Mouse (Mus musculus): ENCODE data around the gene Exosc7. TPM values are rescaled to one million over a fixed set of nuclear protein-coding genes. Genes with fewer than 3 reads are reported as not detected.

Gene Exosc7
- polyA plus RNA-seq, 1 experiment = 74.7 TPM

DNA sequence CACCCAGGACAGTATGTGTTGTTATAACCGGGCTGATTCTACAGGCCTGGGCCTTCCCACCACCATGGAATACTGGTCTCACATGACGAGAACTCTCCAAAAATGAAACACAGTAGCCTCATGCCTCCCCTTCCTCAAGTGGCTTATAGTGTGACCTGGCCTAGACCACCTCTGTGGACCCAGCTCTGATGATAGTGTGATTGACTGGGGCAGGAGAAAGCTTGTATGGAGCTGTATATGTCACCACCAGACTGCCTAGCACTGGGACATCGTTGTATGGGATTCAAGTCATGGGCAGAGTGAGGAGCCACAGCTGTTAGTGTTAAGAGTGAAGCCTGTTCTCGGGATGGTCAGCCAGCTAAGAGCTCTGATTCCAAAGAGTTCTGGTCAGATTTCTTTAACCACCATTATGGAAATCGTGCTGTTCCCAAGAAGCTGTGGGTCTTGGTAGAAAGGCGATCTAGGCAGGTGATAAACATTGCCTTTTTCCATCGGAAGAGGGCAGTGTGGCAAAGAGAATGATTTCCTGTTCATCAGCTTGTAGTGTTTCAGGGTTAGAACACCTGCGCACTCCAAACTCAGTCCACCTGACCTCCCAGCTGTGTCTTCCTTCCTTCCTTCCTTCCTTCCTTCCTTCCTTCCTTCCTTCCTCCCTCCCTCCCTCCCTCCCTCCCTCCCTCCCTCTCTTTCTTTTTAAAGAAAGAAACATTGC, 45.3 kb downstream of the Exosc7 start:
- H3K9me3 ChIP-seq (replicated peaks; ENCODE audit: control insufficient read depth, insufficient read depth, low read length, poor library complexity, severe bottlenecking) = no peaks in the 10 kb centered on the region
- H3K4me3 ChIP-seq (ENCODE audit: low read depth, low read length) = no peak overlapping the region
- no peaks in the 10 kb centered on the region for H3K4me1 ChIP-seq (ENCODE audit: control insufficient read depth, insufficient read depth, low read length)
- H3K36me3 ChIP-seq (ENCODE audit: control insufficient read depth, insufficient read depth, low read length, poor library complexity, severe bottlenecking) = no peaks in the 10 kb centered on the region
- peak; percentile 15 for TF ChIP-seq CTCF (IDR thresholded peaks at IDR 0.05; ENCODE audit: low read depth, low read length)
- no peak for TF ChIP-seq POLR2A (IDR thresholded peaks at IDR 0.05; ENCODE audit: insufficient read depth, low read length)
- H3K27ac ChIP-seq (ENCODE audit: insufficient read depth, low read length) = no peak overlapping the region
- no peaks in the 10 kb centered on the region for H3K27me3 ChIP-seq (ENCODE audit: control insufficient read depth, insufficient read depth, low read length, poor library complexity, severe bottlenecking)
- H3K9ac ChIP-seq (ENCODE audit: low read depth, poor library complexity, severe bottlenecking) = no peak overlapping the region

DNA sequence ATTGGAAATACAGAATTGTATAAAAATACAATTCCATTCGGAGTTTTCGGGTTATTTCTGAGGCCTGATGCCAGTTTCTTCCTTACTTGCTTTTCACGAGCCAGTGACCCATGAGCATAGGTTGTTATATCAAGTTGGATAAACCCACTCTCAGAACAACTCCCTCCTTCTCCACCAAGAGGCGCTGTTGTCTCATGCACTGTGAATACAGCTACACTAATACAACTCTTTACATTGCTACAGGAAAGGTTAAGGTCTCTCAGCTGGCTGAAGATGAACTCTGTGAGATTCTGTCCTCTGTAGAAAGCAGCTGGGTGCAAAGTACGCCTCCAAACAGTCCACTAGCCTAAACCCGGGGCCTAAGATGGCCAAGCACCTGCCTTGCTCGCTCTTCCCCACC, 46.3 kb downstream of the Exosc7 start:
- H3K36me3 ChIP-seq (ENCODE audit: control insufficient read depth, insufficient read depth, low read length, poor library complexity, severe bottlenecking) = no peaks in the 10 kb centered on the region
- H3K4me1 ChIP-seq (ENCODE audit: control insufficient read depth, insufficient read depth, low read length) = no peaks in the 10 kb centered on the region
- no peaks in the 10 kb centered on the region for H3K27me3 ChIP-seq (ENCODE audit: control insufficient read depth, insufficient read depth, low read length, poor library complexity, severe bottlenecking)
- H3K9me3 ChIP-seq (replicated peaks; ENCODE audit: control insufficient read depth, insufficient read depth, low read length, poor library complexity, severe bottlenecking) = no peaks in the 10 kb centered on the region
- TF ChIP-seq CTCF (IDR thresholded peaks at IDR 0.05; ENCODE audit: low read depth, low read length) (peak; percentile 36), POLR2A (IDR thresholded peaks at IDR 0.05; ENCODE audit: insufficient read depth, low read length) (no peak), EP300 (IDR thresholded peaks at IDR 0.05; ENCODE audit: insufficient read depth, low read depth, low read length) (no peak)
- no peak overlapping the region for H3K9ac ChIP-seq (ENCODE audit: low read depth, poor library complexity, severe bottlenecking)
- H3K27ac ChIP-seq (ENCODE audit: insufficient read depth, low read length) = no peak overlapping the region
- no peak overlapping the region for H3K4me3 ChIP-seq (ENCODE audit: low read depth, low read length)

DNA sequence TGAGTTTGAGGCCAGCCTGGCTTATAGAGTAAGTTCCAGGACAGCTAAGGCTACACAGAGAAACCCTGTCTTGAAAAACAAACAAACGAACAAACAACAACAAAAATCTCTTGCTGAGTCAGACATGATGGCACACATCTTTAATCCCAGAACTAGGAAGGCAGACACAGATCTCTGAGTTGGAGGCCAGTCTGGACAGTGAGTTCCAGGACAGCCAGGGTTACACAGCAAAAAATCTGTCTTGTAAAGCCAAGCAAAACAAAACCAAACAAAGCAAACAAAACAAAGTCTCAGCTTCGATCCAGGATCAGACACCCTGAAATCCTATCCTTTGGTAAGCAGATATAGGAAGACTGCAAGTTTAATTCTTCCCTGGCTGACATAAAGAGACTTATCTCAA, 48.8 kb downstream of the Exosc7 start:
- Histone ChIP-seq H3K27me3 (ENCODE audit: control insufficient read depth, insufficient read depth, low read length, poor library complexity, severe bottlenecking) (no peaks in the 10 kb centered on the region), H3K4me3 (ENCODE audit: low read depth, low read length) (no peak overlapping the region), H3K9me3 (replicated peaks; ENCODE audit: control insufficient read depth, insufficient read depth, low read length, poor library complexity, severe bottlenecking) (no peaks in the 10 kb centered on the region), H3K36me3 (ENCODE audit: control insufficient read depth, insufficient read depth, low read length, poor library complexity, severe bottlenecking) (no peaks in the 10 kb centered on the region), H3K9ac (ENCODE audit: low read depth, poor library complexity, severe bottlenecking) (no peak overlapping the region), H3K4me1 (ENCODE audit: control insufficient read depth, insufficient read depth, low read length) (no peaks in the 10 kb centered on the region), H3K27ac (ENCODE audit: insufficient read depth, low read length) (no peak overlapping the region)
- TF ChIP-seq EP300 (IDR thresholded peaks at IDR 0.05; ENCODE audit: insufficient read depth, low read depth, low read length) = no peak
- no peak for TF ChIP-seq POLR2A (IDR thresholded peaks at IDR 0.05; ENCODE audit: insufficient read depth, low read length)

DNA sequence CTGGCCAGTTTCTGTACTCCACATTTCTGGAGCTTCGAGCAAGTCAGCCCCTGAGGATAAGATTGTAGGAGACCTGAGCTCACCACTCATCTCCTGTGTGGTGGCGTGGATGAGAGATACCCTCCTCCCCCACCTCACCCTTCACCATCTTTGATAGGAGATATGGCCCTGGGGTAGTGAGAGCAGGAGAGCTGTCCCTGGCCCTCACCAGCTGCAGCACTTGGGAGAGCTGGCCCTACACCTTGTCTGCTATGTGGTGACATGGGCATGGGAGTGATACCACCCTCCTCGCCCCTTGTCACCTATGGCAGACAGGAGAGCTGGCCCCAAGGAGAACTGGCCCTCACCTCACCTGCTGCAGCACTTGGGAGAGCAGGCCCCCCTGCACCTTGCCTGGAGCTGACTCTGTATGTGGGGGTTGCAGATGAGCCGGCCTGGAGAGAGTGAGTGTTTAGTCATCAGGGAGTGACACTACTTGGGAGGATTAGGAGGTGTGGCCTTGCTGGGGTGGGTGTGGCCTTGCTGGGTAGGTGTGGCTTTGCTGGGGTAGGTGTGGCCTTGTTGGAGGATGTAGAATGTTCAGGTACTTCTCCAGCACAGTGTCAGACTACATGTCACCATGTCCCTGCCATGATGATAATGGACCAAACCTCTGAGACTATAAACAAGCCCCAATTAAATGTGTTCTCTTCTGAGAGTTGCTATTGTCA, 50.1 kb downstream of the Exosc7 start:
- TF ChIP-seq CTCF (IDR thresholded peaks at IDR 0.05; ENCODE audit: low read depth, low read length) = no peak
- TF ChIP-seq EP300 (IDR thresholded peaks at IDR 0.05; ENCODE audit: insufficient read depth, low read depth, low read length) = no peak
- no peak for TF ChIP-seq POLR2A (IDR thresholded peaks at IDR 0.05; ENCODE audit: insufficient read depth, low read length)
- Histone ChIP-seq H3K9me3 (replicated peaks; ENCODE audit: control insufficient read depth, insufficient read depth, low read length, poor library complexity, severe bottlenecking) (no peaks in the 10 kb centered on the region), H3K9ac (ENCODE audit: low read depth, poor library complexity, severe bottlenecking) (no peak overlapping the region), H3K27ac (ENCODE audit: insufficient read depth, low read length) (no peak overlapping the region), H3K4me3 (ENCODE audit: low read depth, low read length) (no peak overlapping the region), H3K27me3 (ENCODE audit: control insufficient read depth, insufficient read depth, low read length, poor library complexity, severe bottlenecking) (no peaks in the 10 kb centered on the region), H3K4me1 (ENCODE audit: control insufficient read depth, insufficient read depth, low read length) (no peaks in the 10 kb centered on the region), H3K36me3 (ENCODE audit: control insufficient read depth, insufficient read depth, low read length, poor library complexity, severe bottlenecking) (no peaks in the 10 kb centered on the region)

DNA sequence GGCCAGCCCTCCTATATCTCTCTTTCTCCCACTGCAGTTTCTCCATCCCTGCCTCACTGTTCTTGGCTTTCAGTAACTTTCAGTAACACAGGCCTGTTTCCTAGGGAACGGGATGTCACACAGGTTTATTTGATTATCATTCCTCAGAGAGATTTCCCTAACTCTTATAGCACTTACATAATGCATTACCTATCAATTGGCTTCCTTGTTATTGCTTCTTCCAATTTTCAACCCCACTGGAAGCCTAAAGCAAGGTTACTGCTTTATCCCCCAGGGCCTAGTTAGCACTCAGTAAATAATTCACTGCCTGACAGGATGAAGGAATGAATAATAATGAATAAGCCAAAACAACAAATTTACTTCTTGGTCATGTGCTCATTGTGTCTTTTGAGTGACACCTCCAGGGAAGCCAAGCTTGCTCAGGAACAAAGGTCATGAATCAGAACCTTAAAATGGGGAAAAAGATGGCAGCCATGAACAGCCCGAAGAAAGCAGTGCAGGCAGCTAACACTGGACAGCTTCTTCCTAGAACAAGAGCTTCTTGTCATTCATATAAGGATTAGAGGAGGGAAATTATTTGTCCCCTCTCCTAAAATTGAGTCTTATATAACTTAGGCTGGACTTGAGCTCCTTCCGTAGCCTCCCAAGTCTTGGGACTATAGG, 52.9 kb downstream of the Exosc7 start:
- Histone ChIP-seq H3K27me3 (ENCODE audit: control insufficient read depth, insufficient read depth, low read length, poor library complexity, severe bottlenecking) (no peaks in the 10 kb centered on the region), H3K27ac (ENCODE audit: insufficient read depth, low read length) (no peak overlapping the region), H3K4me1 (ENCODE audit: control insufficient read depth, insufficient read depth, low read length) (no peaks in the 10 kb centered on the region), H3K9ac (ENCODE audit: low read depth, poor library complexity, severe bottlenecking) (no peak overlapping the region), H3K4me3 (ENCODE audit: low read depth, low read length) (no peak overlapping the region), H3K36me3 (ENCODE audit: control insufficient read depth, insufficient read depth, low read length, poor library complexity, severe bottlenecking) (no peaks in the 10 kb centered on the region), H3K9me3 (replicated peaks; ENCODE audit: control insufficient read depth, insufficient read depth, low read length, poor library complexity, severe bottlenecking) (no peaks in the 10 kb centered on the region)
- TF ChIP-seq POLR2A (IDR thresholded peaks at IDR 0.05; ENCODE audit: insufficient read depth, low read length) = no peak
- TF ChIP-seq CTCF (IDR thresholded peaks at IDR 0.05; ENCODE audit: low read depth, low read length) = no peak
- no peak for TF ChIP-seq EP300 (IDR thresholded peaks at IDR 0.05; ENCODE audit: insufficient read depth, low read depth, low read length)

DNA sequence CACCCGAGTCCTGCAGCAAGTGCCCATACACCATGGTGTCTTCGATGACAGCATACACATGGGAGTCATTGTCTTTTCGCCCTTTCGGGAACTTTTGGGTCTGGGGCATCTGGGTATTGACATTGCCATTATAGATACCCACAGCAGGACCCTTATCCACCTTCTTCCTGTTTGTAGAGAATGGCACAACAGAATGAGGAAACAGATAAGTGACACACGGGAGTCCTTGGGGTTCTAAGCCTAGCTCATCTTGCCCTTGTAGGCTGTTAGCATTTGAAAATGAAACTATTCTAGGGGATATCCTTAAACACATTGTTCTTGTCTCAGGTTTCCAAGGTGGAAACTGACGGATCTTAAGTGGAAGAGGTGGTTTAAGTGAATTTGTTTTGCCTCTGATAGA, 60.7 kb downstream of the Exosc7 start:
- Histone ChIP-seq H3K4me3 (ENCODE audit: low read depth, low read length) (no peak overlapping the region), H3K9ac (ENCODE audit: low read depth, poor library complexity, severe bottlenecking) (no peak overlapping the region), H3K27me3 (ENCODE audit: control insufficient read depth, insufficient read depth, low read length, poor library complexity, severe bottlenecking) (no peaks in the 10 kb centered on the region), H3K9me3 (replicated peaks; ENCODE audit: control insufficient read depth, insufficient read depth, low read length, poor library complexity, severe bottlenecking) (no peaks in the 10 kb centered on the region), H3K4me1 (ENCODE audit: control insufficient read depth, insufficient read depth, low read length) (no peaks in the 10 kb centered on the region), H3K36me3 (ENCODE audit: control insufficient read depth, insufficient read depth, low read length, poor library complexity, severe bottlenecking) (peaks cover 3% of the 10 kb centered on the region; the same call in 1 of the 2 replicates), H3K27ac (ENCODE audit: insufficient read depth, low read length) (no peak overlapping the region)
- TF ChIP-seq POLR2A (IDR thresholded peaks at IDR 0.05; ENCODE audit: insufficient read depth, low read length) (no peak), EP300 (IDR thresholded peaks at IDR 0.05; ENCODE audit: insufficient read depth, low read depth, low read length) (no peak), CTCF (IDR thresholded peaks at IDR 0.05; ENCODE audit: low read depth, low read length) (no peak)

Measured in ES-Bruce4 (cell line).